Mouse (Mus musculus) midbrain, embryonic 14.5 days (tissue): ENCODE measurements around the gene Gapvd1. TPM values are rescaled to one million over a fixed set of nuclear protein-coding genes. Genes with fewer than 3 reads are reported as not detected.
"Not testable (repeated sequence)": the region's sequence is repeated elsewhere in the genome, so short reads cannot be mapped to it uniquely, and the experiment has no call there.

ENCODE experiments used
- ATAC-seq: fragments of 200-750 bp; cut with Nextera tagmentation; 2 replicates; pipeline ENCODE4 v1.8.0; 2017; ENCODE audit warnings: moderate number of reproducible peaks, moderate library complexity; ENCODE audit not compliant: low FRiP score, low TSS enrichment
- DNase-seq: peaks from one replicate; pipeline ENCODE4 v3.0.0-alpha.2; 2015
- H3K27ac ChIP-seq: fragments of 300-500 bp; sonication (generic); replicated peaks from 2 replicates; pipeline ENCODE4 v1.5.1; 2014; ENCODE audit warnings: mild to moderate bottlenecking, low read depth, low read length, moderate library complexity
- H3K27me3 ChIP-seq: fragments of 300-500 bp; sonication (generic); 2 replicates; pipeline ENCODE4 v1.6.1; 2014; ENCODE audit warnings: low read length, control low read depth, mixed read lengths; ENCODE audit not compliant: control insufficient read depth, insufficient read depth
- H3K36me3 ChIP-seq: fragments of 300-500 bp; sonication (generic); 2 replicates; pipeline ENCODE4 v1.6.1; 2014; ENCODE audit warnings: low read length, control low read depth; ENCODE audit not compliant: control insufficient read depth, insufficient read depth
- H3K4me1 ChIP-seq: fragments of 300-500 bp; sonication (generic); 2 replicates; pipeline ENCODE4 v1.6.1; 2014; ENCODE audit warnings: mild to moderate bottlenecking, antibody characterized with exemption, low read length, control low read depth; ENCODE audit not compliant: control insufficient read depth, insufficient read depth
- H3K4me2 ChIP-seq: fragments of 300-500 bp; sonication (generic); 2 replicates; pipeline ENCODE4 v1.6.1; 2014; ENCODE audit warnings: mild to moderate bottlenecking, low read length, moderate library complexity
- H3K4me3 ChIP-seq: fragments of 300-500 bp; sonication (generic); replicated peaks from 2 replicates; pipeline ENCODE4 v1.5.1; 2014; ENCODE audit warnings: low read depth, low read length
- H3K9ac ChIP-seq: fragments of 300-500 bp; sonication (generic); replicated peaks from 2 replicates; pipeline ENCODE4 v1.6.1; 2014; ENCODE audit warnings: mild to moderate bottlenecking, low read length, moderate library complexity
- H3K9me3 ChIP-seq: fragments of 300-500 bp; sonication (generic); 2 replicates; pipeline ENCODE4 v1.6.1; 2016; ENCODE audit warnings: low read length, control low read depth, mixed read lengths; ENCODE audit not compliant: control insufficient read depth
- WGBS: fragments of 180-500 bp; shearing (Covaris S2); extraction: QIAGEN DNeasy Blood & Tissue Kit; methylation state at CpG from one replicate; pipeline ENCODE4 v1.1.7; 2014; 5-methylcytosine and 5-hydroxymethylcytosine counted together
- polyA plus RNA-seq: library from polyadenylated mRNA; unstranded; fragments of >200 nt; fragmentation: Nextera tagmentation; extraction: Ambion mirVana; gene quantifications from 2 replicates; pipeline ENCODE4 v1.2.1, GENCODE M21; 2014

The Gapvd1 gene
- 91.8 and 132 TPM in 2 replicates for polyA plus RNA-seq

DNA sequence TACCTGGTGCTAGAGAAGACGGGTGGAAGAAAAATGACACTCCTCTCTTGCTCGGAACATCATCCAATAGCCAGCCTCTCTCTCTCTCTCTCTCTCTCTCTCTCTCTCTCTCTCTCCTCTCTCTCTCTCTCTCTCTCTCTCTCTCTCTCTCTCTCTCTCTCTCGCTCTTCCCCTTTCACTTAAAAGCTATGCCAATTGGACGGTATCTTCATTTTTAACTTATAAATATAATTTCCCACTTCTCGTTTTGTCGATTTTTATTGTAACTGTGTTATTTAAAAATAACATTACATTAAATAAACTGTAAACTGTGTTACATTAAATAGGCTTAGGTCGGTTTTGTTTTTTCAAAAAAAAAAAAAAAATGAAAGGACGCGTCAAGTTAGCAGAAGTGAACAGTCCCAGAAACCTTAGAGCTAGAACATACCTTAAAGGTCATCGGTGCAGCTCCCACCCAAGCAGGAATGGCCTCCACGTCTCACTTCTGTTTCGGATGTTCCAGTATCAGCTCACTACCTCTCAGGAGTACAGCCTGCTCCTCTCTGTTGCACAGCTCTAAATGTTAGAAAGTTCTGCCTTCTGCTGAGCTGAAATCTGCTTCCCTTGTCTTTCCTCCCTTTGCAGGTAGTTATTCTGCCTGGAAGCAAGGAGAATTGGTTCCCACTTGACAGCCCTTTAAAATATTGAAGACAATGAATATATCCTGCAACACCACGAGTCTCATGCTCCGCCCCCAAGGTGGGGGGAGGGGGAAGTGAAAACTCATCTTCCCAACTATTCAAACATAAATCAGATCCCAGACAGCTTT, at the start of gene Gapvd1:
TSS of gene Gapvd1 (minus strand) at position 682 of the 808 bp plus-strand sequence.
- no peaks in the 10 kb centered on the region for H3K9me3 ChIP-seq
- peak within 1 kb of the TSS; percentile 73 for H3K4me2 ChIP-seq
- H3K4me1 ChIP-seq = peaks cover 20% of the 10 kb centered on the region
- no peaks in the 10 kb centered on the region for H3K36me3 ChIP-seq
- peak within 1 kb of the TSS; percentile 97 for H3K9ac ChIP-seq
- ATAC-seq = no peak
- H3K27ac ChIP-seq = peak within 1 kb of the TSS; percentile 95
- no peaks in the 10 kb centered on the region for H3K27me3 ChIP-seq
- peak within 1 kb of the TSS; percentile 77 for H3K4me3 ChIP-seq
- DNase-seq = peak; percentile 71
- 2% methylated on average over 14 of the region's 14 CpGs for WGBS

DNA sequence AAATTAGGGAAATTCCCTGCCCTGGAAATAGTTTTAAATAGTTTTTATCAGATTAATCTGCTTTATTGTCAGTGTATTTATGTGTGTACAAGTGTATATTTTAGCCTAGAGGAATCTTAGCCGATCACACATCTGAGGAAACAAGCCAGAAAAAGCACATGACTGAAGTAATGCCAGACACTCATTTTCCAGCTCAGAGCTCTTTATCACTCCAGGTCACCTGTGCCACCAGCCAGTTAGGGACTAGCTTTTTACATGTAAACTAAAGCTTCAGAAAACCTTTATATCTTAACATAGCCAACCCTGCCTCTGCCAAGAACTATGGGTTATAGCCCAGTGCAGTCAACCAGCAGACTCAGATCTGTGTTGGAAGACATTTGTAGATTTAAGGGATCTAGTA, 49.8 kb upstream of the Gapvd1 start:
- H3K27me3 ChIP-seq = no peaks in the 10 kb centered on the region
- DNase-seq (no peak), ATAC-seq (no peak)
- peaks cover 6% of the 10 kb centered on the region for H3K4me1 ChIP-seq
- no peak overlapping the region for H3K9ac ChIP-seq
- no peaks in the 10 kb centered on the region for H3K9me3 ChIP-seq
- H3K36me3 ChIP-seq = peaks cover 23% of the 10 kb centered on the region
- 85% methylated on average over 1 of the region's 1 CpGs for WGBS
- H3K4me2 ChIP-seq = no peak overlapping the region
- no peak overlapping the region for H3K27ac ChIP-seq
- H3K4me3 ChIP-seq = no peak overlapping the region

DNA sequence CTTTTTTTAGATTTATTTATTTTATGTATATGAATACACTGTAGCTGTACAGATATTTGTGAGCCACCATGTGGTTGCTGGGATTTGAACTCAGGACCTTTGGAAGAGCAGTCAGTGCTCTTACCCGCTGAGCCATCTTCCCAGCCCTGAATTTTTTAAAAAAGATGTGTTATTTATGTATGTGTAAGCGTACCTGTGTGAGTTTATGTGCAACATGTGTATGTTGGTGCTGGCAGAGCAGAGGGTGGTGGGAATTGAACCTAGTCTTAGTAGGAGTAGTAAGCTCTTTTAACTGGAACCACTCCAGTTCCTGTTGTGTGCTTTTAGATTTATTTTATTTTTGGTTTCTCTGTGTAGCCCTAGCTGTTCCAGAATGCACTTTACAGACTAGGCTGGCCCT, 49.1 kb upstream of the Gapvd1 start:
- Histone ChIP-seq H3K36me3 (peaks cover 18% of the 10 kb centered on the region), H3K9me3 (no peaks in the 10 kb centered on the region), H3K4me2 (no peak overlapping the region), H3K27me3 (no peaks in the 10 kb centered on the region), H3K27ac (no peak overlapping the region), H3K4me1 (peaks cover 6% of the 10 kb centered on the region), H3K4me3 (no peak overlapping the region), H3K9ac (no peak overlapping the region)
- no peak for ATAC-seq
- 97% methylated on average over 2 of the region's 2 CpGs for WGBS
- DNase-seq = no peak

DNA sequence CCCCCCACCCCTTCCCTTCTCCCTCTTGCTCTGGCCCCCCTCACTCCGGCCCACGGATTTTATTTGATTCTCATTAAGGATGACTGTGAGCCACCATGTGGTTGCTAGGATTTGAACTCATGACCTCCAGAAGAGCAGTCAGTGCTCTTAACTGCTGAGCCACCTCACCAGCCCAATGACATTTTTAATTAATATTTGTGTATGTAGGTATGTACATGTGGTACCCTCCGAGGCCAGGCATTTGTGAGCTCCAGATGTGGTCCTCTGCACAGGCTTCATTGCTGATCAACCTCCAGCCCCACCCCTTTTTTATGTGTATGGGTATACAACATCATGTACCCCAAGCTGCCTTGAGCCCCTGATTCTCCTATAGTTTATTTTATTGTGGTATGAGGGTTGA, 48.7 kb upstream of the Gapvd1 start:
- Histone ChIP-seq H3K9ac (no peak overlapping the region), H3K9me3 (no peaks in the 10 kb centered on the region), H3K27me3 (no peaks in the 10 kb centered on the region), H3K4me2 (peak overlapping the region; percentile 81), H3K4me3 (0 out of 2 replicates have a peak overlapping the region, but pooled peaks have one; percentile 7), H3K4me1 (peaks cover 6% of the 10 kb centered on the region), H3K36me3 (peaks cover 18% of the 10 kb centered on the region; the same call in 1 of the 2 replicates), H3K27ac (no peak overlapping the region)
- DNase-seq = no peak
- 76% methylated on average over 3 of the region's 3 CpGs for WGBS
- ATAC-seq = no peak

DNA sequence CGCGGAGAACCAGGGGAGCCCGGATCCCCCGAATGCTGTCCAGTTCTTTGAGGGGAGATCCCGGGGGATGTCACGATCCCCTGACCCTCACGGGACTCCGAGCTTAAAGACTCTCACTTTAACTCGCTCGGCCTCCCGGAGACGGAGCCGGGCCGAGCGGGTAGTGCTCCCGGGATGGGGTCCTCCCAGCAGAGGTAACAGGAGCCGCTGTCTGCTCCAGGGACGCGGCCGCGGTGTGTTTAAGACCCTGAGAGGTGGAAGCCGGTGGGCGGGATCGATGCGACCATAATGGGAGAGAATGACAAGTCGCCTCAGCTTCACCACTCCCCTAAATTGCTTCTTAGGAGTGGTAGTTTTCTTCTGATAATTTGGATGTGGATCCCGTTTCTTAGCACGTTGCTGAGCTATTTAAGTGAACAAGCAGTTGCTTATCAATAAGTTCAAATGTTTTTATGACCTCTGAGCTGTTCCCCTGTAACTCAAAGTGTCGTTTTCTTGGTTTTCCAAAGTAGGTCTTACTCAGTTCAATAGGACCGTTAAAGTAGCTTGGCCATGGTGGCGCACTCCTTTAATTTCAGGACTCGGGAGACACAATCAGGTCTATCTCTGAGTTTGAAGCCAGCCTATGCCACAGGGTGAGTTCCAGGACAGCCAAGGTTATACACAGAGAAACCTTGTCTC, 47.7 kb upstream of the Gapvd1 start:
- not testable (repeated sequence) for H3K9me3 ChIP-seq, H3K4me1 ChIP-seq, H3K27me3 ChIP-seq
- Histone ChIP-seq H3K27ac (peak overlapping the region; percentile 88), H3K4me2 (peak overlapping the region; percentile 81), H3K36me3 (peaks cover 14% of the 10 kb centered on the region; the same call in 1 of the 2 replicates), H3K9ac (peak overlapping the region; percentile 81), H3K4me3 (peak overlapping the region; percentile 59)
- peak; percentile 19 for DNase-seq
- peak; percentile 59 for ATAC-seq
- under 1% methylated on average over 29 of the region's 32 CpGs for WGBS

DNA sequence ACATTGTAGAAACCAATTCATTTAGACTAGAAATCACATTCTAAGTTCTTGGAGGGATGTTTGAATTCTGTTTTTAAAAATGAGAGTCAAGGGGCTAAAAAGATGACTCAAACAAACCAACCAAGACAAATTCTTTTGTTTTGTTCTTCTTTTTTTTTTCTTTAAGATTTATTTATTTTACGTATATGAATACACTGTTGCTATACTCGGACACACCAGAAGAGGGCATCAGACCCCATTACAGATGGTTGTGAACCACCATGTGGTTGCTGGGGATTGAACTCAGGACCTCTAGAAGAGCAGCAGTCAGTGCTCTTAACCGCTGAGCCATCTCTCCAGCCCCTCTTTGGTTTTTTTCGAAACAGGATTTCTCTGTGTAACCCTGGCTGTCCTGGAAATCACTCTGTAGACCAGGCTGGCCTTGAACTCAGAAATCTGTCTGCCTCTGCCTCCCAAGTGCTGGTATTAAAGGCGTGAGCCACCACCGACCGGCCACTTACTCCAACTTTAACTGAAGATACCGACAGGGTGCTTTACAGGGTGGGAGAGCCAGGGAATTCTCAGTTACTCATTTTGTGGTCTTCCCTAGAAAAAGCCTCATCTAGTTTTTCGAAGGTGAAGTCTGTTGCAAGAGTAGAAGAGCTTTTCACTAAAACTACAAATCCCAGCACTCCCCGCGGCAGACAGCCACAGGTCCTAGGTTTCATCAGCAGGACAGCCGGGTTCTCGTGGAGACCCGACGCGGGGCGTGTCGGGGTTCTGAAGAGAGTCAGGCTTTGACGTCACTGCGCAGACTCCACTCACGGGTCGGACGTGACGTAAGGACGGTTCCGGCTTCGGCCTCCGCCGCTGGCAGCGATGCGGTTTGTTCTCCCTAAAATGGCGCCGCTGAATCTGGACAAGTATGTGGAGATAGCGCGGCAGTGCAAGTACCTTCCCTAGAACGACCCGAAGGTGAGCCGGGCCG, 46.8 kb upstream of the Gapvd1 start:
- H3K9ac ChIP-seq = peak overlapping the region; percentile 81
- peaks cover 6% of the 10 kb centered on the region for H3K4me1 ChIP-seq
- ATAC-seq (peak; percentile 98), DNase-seq (peak; percentile 100)
- no peaks in the 10 kb centered on the region for H3K9me3 ChIP-seq
- WGBS = 5% methylated on average over 39 of the region's 39 CpGs
- peak overlapping the region; percentile 88 for H3K27ac ChIP-seq
- peak overlapping the region; percentile 59 for H3K4me3 ChIP-seq
- peaks cover 11% of the 10 kb centered on the region; the same call in 1 of the 2 replicates for H3K36me3 ChIP-seq
- no peaks in the 10 kb centered on the region for H3K27me3 ChIP-seq
- peak overlapping the region; percentile 37 for H3K4me2 ChIP-seq

DNA sequence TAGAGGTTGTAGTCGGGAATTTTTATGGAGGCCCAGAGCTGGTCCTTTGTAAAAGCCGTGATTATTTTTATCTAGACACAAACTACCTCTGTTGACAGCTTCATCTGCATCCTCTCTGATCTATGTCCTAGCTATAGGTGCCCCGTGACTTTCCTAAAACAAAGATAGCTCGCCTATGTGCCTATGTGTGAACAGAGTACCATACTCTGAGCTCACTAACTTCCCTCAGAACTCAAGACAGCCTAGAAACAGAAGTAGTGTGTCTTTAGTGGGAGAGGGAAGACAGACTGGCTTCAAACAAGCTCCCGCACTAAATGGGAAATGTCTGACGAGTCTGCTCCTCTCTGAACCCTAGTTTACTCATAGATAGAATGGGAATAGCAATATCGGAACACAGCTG, 45.3 kb upstream of the Gapvd1 start:
- no peak for ATAC-seq
- WGBS = 83% methylated on average over 7 of the region's 7 CpGs

More for the DNA sequence above, 45.3 kb upstream of the Gapvd1 start:
- 0 out of 2 replicates have a peak overlapping the region, but pooled peaks have one; percentile 62 for H3K4me3 ChIP-seq
- H3K9ac ChIP-seq = no peak overlapping the region
- H3K27ac ChIP-seq = no peak overlapping the region
- peaks cover 6% of the 10 kb centered on the region for H3K4me1 ChIP-seq
- H3K4me2 ChIP-seq = 0 out of 2 replicates have a peak overlapping the region, but pooled peaks have one; percentile 77
- peaks cover 1% of the 10 kb centered on the region; the same call in 1 of the 2 replicates for H3K36me3 ChIP-seq
- H3K27me3 ChIP-seq = no peaks in the 10 kb centered on the region
- H3K9me3 ChIP-seq = no peaks in the 10 kb centered on the region
- no peak for DNase-seq
